Mouse (Mus musculus) CH12.LX (cell line): Measurements from ENCODE around the gene Klhl18.

Experiments used
- BHLHE40 ChIP-seq: IDR thresholded peaks from 2 replicates; pipeline ENCODE4 v1.6.1; 2011; ENCODE audit warnings: mild to moderate bottlenecking, low read depth, low read length, improper control_type of control experiment
- CTCF ChIP-seq, 2 experiments: IDR thresholded peaks in 1 of 2; conservative IDR thresholded peaks in 1 of 2; 2 replicates each; pipeline ENCODE4 v1.5.1; 2011 to 2012; ENCODE audit warnings: low read depth in 2 of 2, low read length in 2 of 2, improper control_type of control experiment in 1 of 2, inconsistent platforms in 1 of 2, mild to moderate bottlenecking in 1 of 2, moderate library complexity in 1 of 2
- MAX ChIP-seq: IDR thresholded peaks from 2 replicates; pipeline ENCODE4 v1.6.1; 2011; ENCODE audit warnings: low read length, improper control_type of control experiment
- POLR2A ChIP-seq: IDR thresholded peaks from 2 replicates; pipeline ENCODE4 v1.6.1; 2011; ENCODE audit warnings: low read depth, mild to moderate bottlenecking, improper control_type of control experiment, low read length
- POLR2AphosphoS2 ChIP-seq: IDR thresholded peaks from 2 replicates; pipeline ENCODE4 v1.6.1; 2011; ENCODE audit warnings: low read depth, low read length, improper control_type of control experiment
- RAD21 ChIP-seq: IDR thresholded peaks from 2 replicates; pipeline ENCODE4 v1.6.1; 2011; ENCODE audit warnings: low read depth, mild to moderate bottlenecking, low read length, improper control_type of control experiment, moderate library complexity
- USF1 ChIP-seq: IDR thresholded peaks from 2 replicates; pipeline ENCODE4 v1.6.1; 2014; ENCODE audit warnings: low read depth, mild to moderate bottlenecking, inconsistent platforms, low read length, improper control_type of control experiment
- ZC3H11A ChIP-seq: IDR thresholded peaks from 2 replicates; pipeline ENCODE4 v1.6.1; 2012; ENCODE audit warnings: low read depth, mild to moderate bottlenecking, inconsistent platforms, low read length, improper control_type of control experiment
- ZMIZ1 ChIP-seq: IDR thresholded peaks from 2 replicates; pipeline ENCODE4 v1.6.1; 2012; ENCODE audit warnings: low read depth, mild to moderate bottlenecking, inconsistent platforms, low read length, improper control_type of control experiment
- ZNF384 ChIP-seq: IDR thresholded peaks from 2 replicates; pipeline ENCODE4 v1.6.1; 2012; ENCODE audit warnings: low read depth, low read length, improper control_type of control experiment, inconsistent platforms

DNA sequence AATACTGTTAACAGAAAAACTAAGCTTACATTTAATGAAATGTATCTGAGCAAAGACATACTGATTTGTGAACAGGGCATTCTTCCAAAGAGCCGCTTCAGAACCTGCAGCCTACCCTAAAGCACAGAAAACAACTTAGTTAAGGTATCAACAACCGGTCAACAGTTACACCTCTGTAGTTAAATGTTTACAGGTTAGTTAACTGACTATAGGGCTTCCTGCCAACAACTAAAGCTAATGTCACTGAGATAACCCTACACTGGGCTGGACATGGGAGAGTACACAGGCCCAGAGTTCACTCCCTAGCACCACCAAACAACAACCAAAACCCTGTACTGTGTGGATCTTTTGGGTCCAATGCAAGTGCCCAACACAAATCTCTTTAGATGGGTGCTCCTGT is 73.8 kb downstream of the Klhl18 start:
- no peak for TF ChIP-seq USF1
- no peak for TF ChIP-seq ZC3H11A
- no peak for TF ChIP-seq POLR2A
- no peak for TF ChIP-seq POLR2AphosphoS2
- no peak for TF ChIP-seq BHLHE40
- no peak for TF ChIP-seq CTCF (conservative IDR thresholded peaks at IDR 0.05 in 1 of 2, IDR thresholded peaks at IDR 0.05 in 1 of 2; ENCODE audit: low read depth in 2 of 2, low read length in 2 of 2)
- no peak for TF ChIP-seq ZNF384
- no peak for TF ChIP-seq RAD21
- no peak for TF ChIP-seq ZMIZ1
- no peak for TF ChIP-seq MAX
